Mouse (Mus musculus) MEL (cell line): ENCODE measurements around the gene Hspb11. TPM values are rescaled to one million over a fixed set of nuclear protein-coding genes. Genes with fewer than 3 reads are reported as not detected.

Experiments
- DNase-seq: peaks from one replicate; pipeline ENCODE4 v3.0.0; 2011; ENCODE audit warnings: low read depth, low spot score
- H3K27ac ChIP-seq: 2 replicates; pipeline ENCODE4 v1.5.1; 2012; ENCODE audit warnings: low read depth, mild to moderate bottlenecking, control low read depth, low read length, moderate library complexity; ENCODE audit not compliant: control insufficient read depth
- H3K27me3 ChIP-seq, 2 experiments: fragments of 150-350 bp in 1 of 2; sonication (generic) in 1 of 2; 2 replicates each; pipeline ENCODE4 v1.6.1; 2012; ENCODE audit warnings: low read length in 2 of 2, mild to moderate bottlenecking in 2 of 2, improper control_type of control experiment in 1 of 2, moderate library complexity in 1 of 2; ENCODE audit not compliant: insufficient read depth in 2 of 2, control insufficient read depth in 1 of 2
- H3K36me3 ChIP-seq, 2 experiments: 2 replicates each; pipeline ENCODE4 v1.6.1; 2012 to 2014; ENCODE audit warnings: low read length in 2 of 2, improper control_type of control experiment in 1 of 2, inconsistent platforms in 1 of 2, mild to moderate bottlenecking in 1 of 2; ENCODE audit not compliant: insufficient read depth in 2 of 2, control insufficient read depth in 1 of 2
- H3K4me1 ChIP-seq, 2 experiments: fragments of 150-350 bp in 1 of 2; sonication (generic) in 1 of 2; 2 replicates each; pipeline ENCODE4 v1.6.1; 2012; ENCODE audit warnings: low read length in 2 of 2, improper control_type of control experiment in 1 of 2, mild to moderate bottlenecking in 1 of 2; ENCODE audit not compliant: insufficient read depth in 2 of 2, control insufficient read depth in 1 of 2
- H3K4me3 ChIP-seq, 2 experiments: fragments of 150-350 bp in 1 of 2; sonication (generic) in 1 of 2; 2 replicates each; pipeline ENCODE4 v1.5.1; 2012; ENCODE audit warnings: low read depth in 2 of 2, low read length in 2 of 2, mild to moderate bottlenecking in 2 of 2, moderate library complexity in 2 of 2, control low read depth in 1 of 2, improper control_type of control experiment in 1 of 2; ENCODE audit not compliant: control insufficient read depth in 1 of 2, insufficient read depth in 1 of 2
- H3K79me2 ChIP-seq: 2 replicates; pipeline ENCODE4 v1.6.1; 2012; ENCODE audit warnings: mild to moderate bottlenecking, low read length, moderate library complexity; ENCODE audit not compliant: control insufficient read depth, poor library complexity, insufficient read depth
- H3K9ac ChIP-seq: 2 replicates; pipeline ENCODE4 v1.6.1; 2012; ENCODE audit warnings: low read depth, mild to moderate bottlenecking, control low read depth, low read length, moderate library complexity; ENCODE audit not compliant: control insufficient read depth, poor library complexity, severe bottlenecking
- H3K9me3 ChIP-seq: fragments of 150-350 bp; sonication (generic); replicated peaks from 2 replicates; pipeline ENCODE4 v1.6.1; 2012; ENCODE audit warnings: mild to moderate bottlenecking, low read length, improper control_type of control experiment, moderate library complexity; ENCODE audit not compliant: insufficient read depth
- CHD1 ChIP-seq: IDR thresholded peaks from 2 replicates; pipeline ENCODE4 v1.6.1; 2012; ENCODE audit warnings: low read depth, mild to moderate bottlenecking, inconsistent platforms, low read length, improper control_type of control experiment
- CHD2 ChIP-seq: IDR thresholded peaks from 2 replicates; pipeline ENCODE4 v1.6.1; 2011; ENCODE audit warnings: low read length, improper control_type of control experiment
- E2F4 ChIP-seq: IDR thresholded peaks from 2 replicates; pipeline ENCODE4 v1.6.1; 2011; ENCODE audit warnings: low read depth, low read length, improper control_type of control experiment, borderline replicate concordance
- ELF1 ChIP-seq: IDR thresholded peaks from 2 replicates; pipeline ENCODE4 v1.6.1; 2014; ENCODE audit warnings: low read depth, mild to moderate bottlenecking, inconsistent platforms, low read length, improper control_type of control experiment, moderate library complexity
- EP300 ChIP-seq, 2 experiments: IDR thresholded peaks; 2 replicates each; pipeline ENCODE4 v1.6.1; 2011; ENCODE audit warnings: improper control_type of control experiment in 2 of 2, low read length in 2 of 2, low read depth in 1 of 2, mild to moderate bottlenecking in 1 of 2
- ETS1 ChIP-seq: IDR thresholded peaks from 2 replicates; pipeline ENCODE4 v1.6.1; 2012; ENCODE audit warnings: low read depth, mild to moderate bottlenecking, inconsistent platforms, low read length, improper control_type of control experiment, moderate library complexity
- GABPA ChIP-seq: IDR thresholded peaks from 2 replicates; pipeline ENCODE4 v1.6.1; 2012; ENCODE audit warnings: low read depth, mild to moderate bottlenecking, inconsistent platforms, low read length, improper control_type of control experiment, moderate library complexity
- HCFC1 ChIP-seq: IDR thresholded peaks from 2 replicates; pipeline ENCODE4 v1.6.1; 2012; ENCODE audit warnings: low read depth, mild to moderate bottlenecking, inconsistent platforms, low read length, improper control_type of control experiment, moderate library complexity
- JUND ChIP-seq: IDR thresholded peaks from 2 replicates; pipeline ENCODE4 v1.6.1; 2011; ENCODE audit warnings: low read depth, mild to moderate bottlenecking, improper control_type of control experiment, low read length
- KAT2A ChIP-seq: conservative IDR thresholded peaks from 2 replicates; pipeline ENCODE4 v1.6.1; 2012; ENCODE audit warnings: low read depth, low read length, improper control_type of control experiment, inconsistent platforms
- MAFK ChIP-seq: IDR thresholded peaks from 2 replicates; pipeline ENCODE4 v1.6.1; 2011; ENCODE audit warnings: low read depth, mild to moderate bottlenecking, low read length, improper control_type of control experiment, borderline replicate concordance
- MEF2A ChIP-seq: IDR thresholded peaks from 2 replicates; pipeline ENCODE4 v1.6.1; 2014; ENCODE audit warnings: low read depth, mild to moderate bottlenecking, inconsistent platforms, low read length, improper control_type of control experiment; ENCODE audit not compliant: poor library complexity, insufficient replicate concordance, severe bottlenecking; ENCODE audit errors: extremely low read depth
- MXI1 ChIP-seq: IDR thresholded peaks from 2 replicates; pipeline ENCODE4 v1.6.1; 2011; ENCODE audit warnings: mild to moderate bottlenecking, low read depth, low read length, improper control_type of control experiment
- MYB ChIP-seq: IDR thresholded peaks from 2 replicates; pipeline ENCODE4 v1.6.1; 2011; ENCODE audit warnings: mild to moderate bottlenecking, low read depth, low read length, improper control_type of control experiment
- MYC ChIP-seq: IDR thresholded peaks from 2 replicates; pipeline ENCODE4 v1.6.1; 2011; ENCODE audit warnings: low read depth, mild to moderate bottlenecking, low read length, improper control_type of control experiment, moderate library complexity
- NELFE ChIP-seq: IDR thresholded peaks from 2 replicates; pipeline ENCODE4 v1.6.1; 2011; ENCODE audit warnings: low read depth, low read length, improper control_type of control experiment
- POLR2AphosphoS2 ChIP-seq: IDR thresholded peaks from 2 replicates; pipeline ENCODE4 v1.6.1; 2011; ENCODE audit warnings: low read length, improper control_type of control experiment
- POLR2AphosphoS5 ChIP-seq: IDR thresholded peaks from 2 replicates; pipeline ENCODE4 v1.6.1; 2012; ENCODE audit warnings: low read depth, borderline replicate concordance, mild to moderate bottlenecking, inconsistent platforms, low read length, moderate library complexity, mixed read lengths
- RAD21 ChIP-seq: IDR thresholded peaks from 2 replicates; pipeline ENCODE4 v1.6.1; 2011; ENCODE audit warnings: mild to moderate bottlenecking, low read depth, low read length, improper control_type of control experiment
- RCOR1 ChIP-seq: IDR thresholded peaks from 2 replicates; pipeline ENCODE4 v1.6.1; 2012; ENCODE audit warnings: low read depth, mild to moderate bottlenecking, inconsistent platforms, low read length, improper control_type of control experiment
- SMC3 ChIP-seq: IDR thresholded peaks from 2 replicates; pipeline ENCODE4 v1.6.1; 2011; ENCODE audit warnings: low read depth, low read length, improper control_type of control experiment
- TBP ChIP-seq: IDR thresholded peaks from 2 replicates; pipeline ENCODE4 v1.8.0; 2011; ENCODE audit warnings: low read depth, low read length, improper control_type of control experiment
- TCF12 ChIP-seq: IDR thresholded peaks from 2 replicates; pipeline ENCODE4 v1.6.1; 2014; ENCODE audit warnings: low read depth, mild to moderate bottlenecking, inconsistent platforms, low read length, improper control_type of control experiment, moderate library complexity
- USF1 ChIP-seq: IDR thresholded peaks from 2 replicates; pipeline ENCODE4 v1.6.1; 2014; ENCODE audit warnings: low read depth, mild to moderate bottlenecking, inconsistent platforms, low read length, improper control_type of control experiment, moderate library complexity
- USF2 ChIP-seq, 2 experiments: IDR thresholded peaks; 2 replicates each; pipeline ENCODE4 v1.6.1; 2011 to 2012; ENCODE audit warnings: improper control_type of control experiment in 2 of 2, low read length in 2 of 2, borderline replicate concordance in 1 of 2, inconsistent platforms in 1 of 2, low read depth in 1 of 2, mild to moderate bottlenecking in 1 of 2; ENCODE audit not compliant: insufficient read depth in 1 of 2
- ZKSCAN1 ChIP-seq: IDR thresholded peaks from 2 replicates; pipeline ENCODE4 v1.6.1; 2012; ENCODE audit warnings: low read depth, mild to moderate bottlenecking, inconsistent platforms, low read length, improper control_type of control experiment, moderate library complexity
- ZNF384 ChIP-seq: IDR thresholded peaks from 2 replicates; pipeline ENCODE4 v1.6.1; 2012; ENCODE audit warnings: low read depth, mild to moderate bottlenecking, inconsistent platforms, low read length, improper control_type of control experiment
- polyA plus RNA-seq, 2 experiments: library from polyadenylated mRNA; stranded (reverse) in 1 of 2; unstranded in 1 of 2; fragments of >175 nt in 1 of 2; fragments of >200 nt in 1 of 2; gene quantifications; 2 replicates each; pipeline versions ENCODE4 v1.2.1 to v1.2.4; 2012; ENCODE audit warnings: low replicate concordance in 2 of 2, low read depth in 1 of 2; ENCODE audit not compliant: insufficient read length in 2 of 2, insufficient read depth in 1 of 2, missing spikeins in 1 of 2
- total RNA-seq: library from RNA; depleted of rRNA; stranded (reverse); fragments of 300-350 nt; gene quantifications from 2 replicates; pipeline ENCODE4 v1.2.3, GENCODE M21; 2012

Gene Hspb11
- total and polyA plus RNA-seq, 3 experiments: 11.2 to 16.8 TPM; not detected in 1

DNA sequence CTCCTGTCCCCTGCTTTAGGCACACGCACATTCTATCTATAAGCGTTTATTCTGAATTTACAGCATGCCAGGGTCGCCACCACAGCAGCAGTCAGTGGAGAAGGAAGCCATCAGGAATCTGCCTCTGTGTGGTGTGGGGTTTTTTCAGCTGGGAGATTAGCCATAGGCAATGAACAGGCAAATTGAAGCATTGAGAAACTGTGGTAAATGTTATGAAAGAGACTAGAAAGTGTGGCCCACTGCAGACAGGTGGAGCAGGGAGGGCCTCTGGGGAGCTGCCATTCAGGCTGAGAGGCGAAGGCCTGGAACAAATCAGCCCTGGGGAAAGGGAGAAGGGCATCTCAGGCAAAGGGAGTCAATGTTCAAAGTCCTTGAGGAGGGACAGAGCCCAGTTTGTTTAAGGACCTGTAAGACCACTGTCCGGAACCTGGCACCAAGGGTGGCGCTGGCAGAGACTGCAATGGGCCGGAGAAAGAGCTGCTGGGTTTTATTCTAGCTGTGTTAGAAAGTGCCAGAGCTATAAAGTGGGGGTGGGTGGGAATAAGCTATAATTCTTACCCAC is 46.5 kb downstream of the Hspb11 start:
- TF ChIP-seq E2F4: no peak
- no peak for TF ChIP-seq RCOR1
- no peak for TF ChIP-seq RAD21
- TF ChIP-seq JUND: no peak
- no peak for TF ChIP-seq CHD1
- no peak for TF ChIP-seq TCF12
- no peak for TF ChIP-seq USF2 (IDR thresholded peaks at IDR 0.05; ENCODE audit: borderline replicate concordance in 1 of 2, insufficient read depth in 1 of 2, low read depth in 1 of 2, low read length in 2 of 2)
- no peak for TF ChIP-seq POLR2AphosphoS5
- no peak for TF ChIP-seq ELF1
- TF ChIP-seq TBP: no peak
- TF ChIP-seq MXI1: no peak
- TF ChIP-seq POLR2AphosphoS2: no peak
- TF ChIP-seq SMC3: no peak
- TF ChIP-seq ZNF384: no peak
- no peak for TF ChIP-seq NELFE
- no peak for TF ChIP-seq CHD2
- Histone ChIP-seq H3K79me2 (no peaks in the 10 kb centered on the region), H3K36me3 (no peaks in the 10 kb centered on the region), H3K9ac (no peak overlapping the region), H3K27me3 (no peaks in the 10 kb centered on the region), H3K4me3 (no peak overlapping the region), H3K27ac (no peak overlapping the region), H3K4me1 (no peaks in the 10 kb centered on the region; a peak in 1 of 4 replicates), H3K9me3 (no peaks in the 10 kb centered on the region)
- no peak for DNase-seq

GRCm38 (mm10) chr4:107300371-107300770 is 47.0 kb downstream of the Hspb11 start:
- no peaks in the 10 kb centered on the region for H3K79me2 ChIP-seq
- H3K4me1 ChIP-seq: no peaks in the 10 kb centered on the region; a peak in 1 of 4 replicates
- no peak for DNase-seq
- H3K4me3 ChIP-seq: no peak overlapping the region
- H3K9ac ChIP-seq: no peak overlapping the region
- no peaks in the 10 kb centered on the region for H3K36me3 ChIP-seq
- no peak overlapping the region for H3K27ac ChIP-seq
- no peaks in the 10 kb centered on the region for H3K27me3 ChIP-seq
- TF ChIP-seq ETS1 (no peak), EP300 (IDR thresholded peaks at IDR 0.05; ENCODE audit: low read depth in 1 of 2, low read length in 2 of 2) (no peak), POLR2AphosphoS5 (no peak), ZNF384 (no peak), MYC (no peak), ZKSCAN1 (no peak), NELFE (no peak), POLR2AphosphoS2 (no peak), TBP (no peak), CHD1 (no peak), HCFC1 (no peak), RAD21 (no peak), MAFK (no peak), JUND (no peak), KAT2A (no peak), GABPA (no peak), MEF2A (no peak), USF1 (no peak), SMC3 (no peak), MYB (no peak)
- no peaks in the 10 kb centered on the region for H3K9me3 ChIP-seq
